Mouse (Mus musculus) skeletal muscle tissue, adult 2 months (tissue): Measurements from ENCODE around the gene Nfib.

Experiments used
- DNase-seq: peaks from one replicate; pipeline ENCODE4 v3.0.0-alpha.2; 2012; ENCODE audit warnings: low read depth, low spot score

The Nfib gene

GRCm38 (mm10) chr4:82393021-82393420 is 312.5 kb downstream of the Nfib start:
- no peak for DNase-seq

GRCm38 (mm10) chr4:82392496-82392895 is 313.1 kb downstream of the Nfib start:
- DNase-seq: no peak

DNA sequence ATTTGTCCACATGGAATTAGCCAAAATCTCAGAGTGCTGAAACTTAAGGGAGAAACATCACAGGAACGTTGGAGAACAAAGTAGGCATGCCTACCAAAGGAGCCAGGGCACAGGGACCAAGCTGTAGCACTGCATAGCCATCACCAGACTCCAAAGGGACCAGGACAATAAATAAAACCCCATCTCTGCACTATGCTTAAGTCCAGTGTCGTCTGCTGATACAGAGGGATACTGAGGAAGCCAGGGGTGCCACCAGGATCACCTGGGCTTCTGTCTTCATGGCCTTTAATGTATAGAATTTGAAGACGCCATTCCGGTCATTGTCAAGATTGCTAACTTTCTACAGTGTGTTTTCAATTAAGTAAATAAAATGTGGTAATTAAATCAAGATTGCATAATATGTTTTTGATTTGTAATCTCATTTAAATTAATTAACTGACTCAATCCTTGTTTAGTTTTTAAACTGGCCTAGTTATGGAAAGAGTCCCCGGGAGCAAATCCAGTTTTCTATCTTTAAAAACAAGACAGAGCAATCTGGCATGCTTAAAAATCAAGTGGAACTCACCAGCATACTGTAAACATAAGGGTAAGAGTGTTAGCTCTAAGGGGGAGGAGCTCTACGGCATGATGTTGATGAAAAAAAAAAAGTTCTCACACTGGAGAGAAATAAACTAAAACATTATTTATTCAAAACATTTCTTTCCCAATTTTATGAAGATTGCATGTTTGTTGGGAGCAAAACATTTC is 313.7 kb downstream of the Nfib start:
- no peak for DNase-seq

DNA sequence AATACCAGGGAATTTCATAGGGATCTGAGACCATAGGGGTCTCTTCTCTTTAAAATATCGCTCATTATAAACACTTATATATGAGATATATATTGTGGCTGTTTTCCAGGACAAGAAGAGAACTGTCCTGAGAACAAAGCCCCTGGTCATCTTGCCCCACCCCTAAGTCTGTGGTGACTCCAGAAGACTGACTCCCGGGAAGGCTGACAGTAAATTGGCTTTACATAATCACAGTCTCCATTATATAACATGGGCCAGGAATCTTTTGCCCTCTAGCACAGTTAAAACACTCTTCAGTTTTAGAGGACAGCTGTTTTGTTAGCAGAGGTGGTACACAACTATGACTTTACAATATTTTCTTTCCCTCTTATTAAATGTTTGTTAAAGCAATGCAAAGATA is 315.0 kb downstream of the Nfib start:
- DNase-seq: no peak

DNA sequence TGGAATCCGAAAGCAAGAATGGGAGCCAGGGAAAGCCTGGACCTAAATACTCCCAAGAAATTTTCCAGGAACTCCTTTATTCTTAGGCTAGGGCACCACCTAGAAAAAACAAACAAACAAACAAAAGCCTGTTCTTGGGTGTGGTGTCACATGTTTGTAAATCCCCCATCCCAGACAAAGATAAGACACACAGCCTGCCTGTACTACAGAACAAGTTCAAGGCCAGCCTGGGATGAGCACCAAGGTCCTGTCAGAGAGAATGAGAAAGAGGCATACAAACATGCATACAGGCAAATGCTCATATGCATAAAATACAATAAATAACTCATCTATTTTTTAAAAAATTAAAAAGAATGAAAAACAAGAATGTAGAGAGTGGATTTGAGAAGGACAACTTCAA is 315.7 kb downstream of the Nfib start:
- DNase-seq: no peak

DNA sequence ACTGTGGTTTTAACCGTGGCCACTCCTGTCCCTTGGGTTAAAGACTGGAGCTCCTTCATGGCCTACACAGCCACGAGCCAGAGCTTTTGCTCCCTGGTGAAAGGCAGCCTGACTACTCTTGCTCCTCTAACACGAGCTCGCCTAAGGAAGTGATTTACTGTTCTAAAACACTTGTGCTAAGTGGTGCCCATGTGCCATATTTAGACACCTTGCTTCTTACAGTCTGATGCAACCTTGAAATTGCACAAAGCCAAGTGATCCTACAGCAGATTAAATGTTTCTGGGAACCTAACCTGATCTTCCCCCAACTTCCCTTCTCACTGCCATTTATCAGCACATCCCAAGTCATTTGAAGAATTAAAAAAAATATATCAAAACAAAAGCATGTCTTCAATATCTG is 317.9 kb downstream of the Nfib start:
- DNase-seq: peak; percentile 39

- no peak for DNase-seq
Measured at GRCm38 (mm10) chr4:82386222-82386993, 319.1 kb downstream of the Nfib start.

- no peak for DNase-seq
Measured at GRCm38 (mm10) chr4:82385638-82386037, 319.9 kb downstream of the Nfib start.

DNA sequence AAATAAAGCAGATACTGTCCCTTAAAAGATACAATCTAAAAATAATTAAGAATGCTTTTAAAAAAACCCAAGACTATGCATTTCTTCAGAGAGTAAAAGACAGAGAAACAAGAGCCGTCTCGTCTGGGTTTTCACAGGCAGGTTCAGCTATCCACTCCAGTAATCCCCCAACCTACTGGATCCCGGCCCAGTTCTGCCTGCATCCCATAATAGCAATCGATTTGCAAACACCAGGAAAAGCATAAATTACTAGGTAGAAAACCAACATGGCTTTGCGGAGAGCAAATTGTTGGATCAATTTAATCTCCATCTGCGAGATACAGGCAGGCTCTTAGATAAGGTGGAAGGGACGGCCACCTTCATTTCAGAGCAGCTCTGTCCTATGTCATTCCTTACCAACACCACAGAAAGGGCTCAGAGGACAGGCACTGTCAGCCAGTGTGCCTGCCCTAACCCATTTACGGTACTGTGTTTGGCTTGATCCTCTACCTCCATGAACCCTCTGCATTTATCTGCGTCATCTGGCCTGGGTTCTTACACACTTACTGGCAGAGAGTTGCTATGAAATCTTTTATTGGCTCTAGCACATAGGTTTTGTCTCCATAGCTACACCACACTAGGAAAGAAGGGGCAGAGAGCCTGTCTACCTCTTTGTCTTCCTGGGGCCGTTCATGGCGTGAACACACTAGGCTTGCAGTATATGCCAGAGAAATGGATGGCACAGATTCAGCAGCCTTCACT is 321.4 kb downstream of the Nfib start:
- no peak for DNase-seq

DNA sequence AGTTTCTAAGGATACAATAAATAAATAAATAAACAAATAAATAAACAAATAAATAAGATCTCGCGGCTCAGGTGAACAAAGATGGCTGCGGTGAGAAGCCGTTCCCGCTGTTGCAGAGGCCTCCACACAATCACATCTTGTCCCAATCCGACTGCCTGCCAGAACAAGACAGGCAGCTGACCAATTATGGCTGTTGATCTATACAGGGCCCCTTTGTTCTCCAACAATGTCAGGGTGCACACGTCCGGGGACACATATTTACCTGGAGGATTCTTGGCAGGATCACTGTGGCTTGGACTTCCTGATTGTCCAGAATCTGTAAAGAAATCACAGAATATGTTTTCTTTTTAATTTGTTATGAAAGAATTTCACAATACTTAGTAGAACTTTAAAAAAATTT is 322.2 kb downstream of the Nfib start:
- no peak for DNase-seq

- DNase-seq: no peak
Measured at GRCm38 (mm10) chr4:82381786-82382185, 323.8 kb downstream of the Nfib start.

DNA sequence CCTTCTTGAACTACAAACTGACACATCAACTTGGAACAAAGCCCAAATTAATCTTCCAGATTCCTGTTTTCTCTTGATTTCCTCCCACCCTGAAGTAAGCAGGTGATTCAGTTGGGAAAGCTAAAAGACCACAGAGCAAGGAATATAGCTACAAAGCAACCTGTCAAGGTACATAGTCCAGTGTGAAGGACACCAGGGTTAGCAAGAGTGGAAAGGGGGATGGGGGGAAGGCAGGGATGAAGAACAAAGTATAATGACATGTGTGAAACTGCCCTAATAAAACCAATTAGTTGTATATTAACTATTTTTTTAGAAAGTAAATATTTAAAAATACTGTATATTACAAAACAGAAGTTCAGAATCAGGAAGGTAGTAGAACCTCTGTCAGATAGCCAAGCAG is 325.0 kb downstream of the Nfib start:
- DNase-seq: no peak

- DNase-seq: no peak
Measured at GRCm38 (mm10) chr4:82378050-82378449, 327.5 kb downstream of the Nfib start.

GRCm38 (mm10) chr4:82377621-82378020 is 327.9 kb downstream of the Nfib start:
- no peak for DNase-seq

GRCm38 (mm10) chr4:82374560-82374959 is 331.0 kb downstream of the Nfib start:
- no peak for DNase-seq

DNA sequence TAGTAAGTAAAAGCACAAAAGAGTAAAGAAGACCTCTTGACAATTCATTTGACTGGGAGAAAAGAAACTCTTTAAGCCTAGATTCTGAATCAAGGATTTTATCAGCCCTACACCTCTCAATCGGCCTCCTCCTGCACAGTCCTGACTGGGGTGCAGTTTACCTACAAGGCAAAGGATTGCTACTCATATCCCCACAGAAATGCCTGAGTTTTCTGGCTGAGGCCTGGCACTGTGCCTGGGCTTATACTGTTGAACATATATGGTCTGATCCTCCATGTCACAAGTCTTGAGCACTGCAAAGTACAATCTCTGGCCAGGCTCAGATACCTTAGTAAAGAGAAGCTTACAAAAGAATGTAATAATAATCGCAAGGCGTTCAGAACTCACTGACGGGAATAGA is 333.3 kb downstream of the Nfib start:
- DNase-seq: no peak

DNA sequence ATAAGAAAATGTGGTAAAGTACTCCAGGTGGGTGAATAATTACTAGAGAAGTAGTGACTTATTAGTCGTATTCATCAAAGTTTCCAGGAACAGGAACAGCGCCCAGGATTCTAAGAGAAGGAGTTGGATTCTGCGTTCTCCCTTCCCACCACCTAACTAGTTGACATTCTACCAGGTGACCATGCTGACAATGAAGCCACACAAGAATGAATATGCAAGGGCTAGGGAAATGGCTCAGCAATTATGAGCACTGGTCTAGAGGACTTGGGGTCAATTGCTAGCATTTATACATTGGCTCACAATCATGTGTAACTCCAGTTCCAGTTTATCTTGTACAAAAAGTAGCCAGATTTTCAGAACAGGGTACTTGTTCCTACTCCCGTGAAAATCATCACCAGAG is 334.1 kb downstream of the Nfib start:
- DNase-seq: no peak

DNA sequence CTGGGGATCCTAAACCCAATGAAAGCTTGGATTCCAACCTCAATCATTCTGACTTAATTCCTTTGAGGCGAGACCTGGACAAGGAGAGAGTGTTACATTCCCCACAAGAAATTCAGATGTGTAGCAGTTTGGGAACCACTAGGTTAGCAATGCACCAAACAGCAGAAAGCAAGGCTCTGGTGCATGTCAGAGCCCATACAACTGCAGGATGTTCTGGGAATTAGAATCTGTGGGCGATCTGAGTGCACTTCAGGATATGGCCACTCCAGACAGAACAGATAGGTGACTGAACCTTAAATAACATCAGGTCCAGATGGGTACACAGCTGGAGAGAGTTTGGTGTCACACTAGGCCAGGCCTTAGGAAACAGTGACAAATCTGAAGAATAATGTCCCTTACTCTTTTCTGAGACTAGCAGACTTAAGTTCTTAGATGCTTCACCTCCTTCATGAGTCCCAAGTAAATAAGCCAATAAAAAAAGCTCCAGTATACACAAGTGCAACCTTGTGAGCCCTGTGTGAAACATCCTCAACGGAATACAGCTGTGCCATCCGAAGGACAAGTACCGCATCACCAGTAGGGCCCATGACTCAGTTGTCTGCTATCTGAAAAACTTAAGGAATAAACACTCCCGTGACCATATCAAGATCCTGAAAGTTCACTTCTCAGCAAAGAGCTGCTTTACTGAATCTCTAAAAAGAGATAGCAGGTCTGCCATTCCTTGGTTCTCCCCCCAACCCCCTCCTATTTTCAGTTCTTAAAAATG is 336.4 kb downstream of the Nfib start:
- DNase-seq: no peak

DNA sequence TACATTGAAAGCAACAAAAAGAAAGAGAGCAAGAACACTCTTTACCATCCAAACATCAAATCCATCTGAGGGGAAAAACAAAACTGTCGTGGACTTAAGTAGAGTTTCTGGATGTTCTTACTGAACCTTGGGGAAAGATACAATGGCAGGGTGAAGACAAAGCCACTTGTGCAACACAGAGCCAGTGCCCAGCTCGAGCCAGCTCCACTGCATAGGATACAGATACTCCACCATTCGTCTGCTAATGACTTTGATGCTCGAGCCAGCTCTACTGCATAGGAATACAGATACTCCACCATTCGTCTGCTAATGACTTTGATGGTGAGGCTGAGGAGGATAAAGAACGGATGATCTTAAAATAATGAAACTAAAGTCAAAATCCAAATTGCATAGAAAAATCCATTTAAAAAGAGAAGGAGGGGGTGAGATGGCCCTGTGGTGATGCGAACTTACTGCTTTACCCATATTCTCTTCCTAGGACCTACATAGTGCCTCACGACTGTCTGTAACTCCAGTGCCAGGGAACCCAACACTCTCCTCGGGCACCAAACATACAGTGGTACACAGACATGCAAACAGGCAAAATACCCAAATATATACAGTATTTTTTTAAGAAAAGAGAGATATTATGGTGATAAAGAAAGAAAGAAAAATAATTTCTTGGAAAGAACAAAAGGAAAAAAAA is 337.3 kb downstream of the Nfib start:
- no peak for DNase-seq

DNA sequence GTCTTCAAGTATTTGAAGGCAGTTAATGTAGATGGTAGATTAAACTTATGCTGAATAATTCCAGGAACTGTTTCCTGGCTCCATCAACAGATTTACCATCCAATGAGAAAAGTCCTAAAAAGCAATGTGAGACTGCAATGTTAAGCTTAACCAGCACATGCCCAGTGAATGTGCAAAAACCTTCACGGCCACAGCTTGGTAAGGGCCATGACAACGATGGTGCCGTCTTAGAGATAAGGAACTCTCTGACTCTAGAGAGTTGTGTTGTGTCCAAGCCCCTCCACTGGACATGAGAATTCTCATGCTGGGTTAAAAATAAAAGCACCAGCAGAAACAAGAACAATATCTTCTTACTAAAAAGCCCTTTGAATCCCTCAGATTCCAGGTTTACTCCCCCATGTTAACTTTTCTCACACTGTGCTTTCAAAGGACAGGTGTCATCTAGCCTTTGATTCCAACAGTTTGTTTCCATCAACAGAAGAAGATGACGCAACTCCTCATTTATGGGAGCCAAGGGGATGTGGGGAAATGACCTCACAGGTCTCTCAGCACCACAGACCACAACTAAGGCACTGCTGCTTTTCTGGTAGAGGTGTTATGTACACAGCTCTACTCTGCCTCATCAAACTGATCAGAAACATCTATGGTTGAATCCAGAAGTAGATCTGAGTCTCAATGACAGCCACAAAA is 340.7 kb downstream of the Nfib start:
- DNase-seq: peak; percentile 25

GRCm38 (mm10) chr4:82363951-82364350 is 341.6 kb downstream of the Nfib start:
- DNase-seq: no peak
